Mouse (Mus musculus) stomach, postnatal 0 days (tissue): ENCODE data around the gene Coq8b. TPM values are rescaled to one million over a fixed set of nuclear protein-coding genes. Genes with fewer than 3 reads are reported as not detected.

ENCODE experiments used
- ATAC-seq: fragments of 200-750 bp; cut with Nextera tagmentation; 2 replicates; pipeline ENCODE4 v1.8.0; 2017; ENCODE audit not compliant: low FRiP score, low TSS enrichment
- DNase-seq: peaks from one replicate; pipeline ENCODE4 v3.0.0-alpha.2; 2016; ENCODE audit warnings: low spot score
- H3K27ac ChIP-seq: fragments of 300-500 bp; sonication (generic); replicated peaks from 2 replicates; pipeline ENCODE4 v1.5.1; 2014; ENCODE audit warnings: mild to moderate bottlenecking, control low read depth
- H3K27me3 ChIP-seq: fragments of 300-500 bp; sonication (generic); 2 replicates; pipeline ENCODE4 v1.6.1; 2014; ENCODE audit warnings: low read length; ENCODE audit not compliant: control insufficient read depth, insufficient read depth
- H3K36me3 ChIP-seq: fragments of 300-500 bp; sonication (generic); 2 replicates; pipeline ENCODE4 v1.6.1; 2014; ENCODE audit warnings: low read length, mixed read lengths; ENCODE audit not compliant: control insufficient read depth, insufficient read depth
- H3K4me1 ChIP-seq: fragments of 300-500 bp; sonication (generic); replicated peaks from 2 replicates; pipeline ENCODE4 v1.6.1; 2014; ENCODE audit warnings: antibody characterized with exemption; ENCODE audit not compliant: control insufficient read depth, insufficient read depth
- H3K4me2 ChIP-seq: fragments of 300-500 bp; sonication (generic); replicated peaks from 2 replicates; pipeline ENCODE4 v1.6.1; 2014; ENCODE audit warnings: low read depth, mild to moderate bottlenecking, control low read depth, moderate library complexity
- H3K4me3 ChIP-seq: fragments of 300-500 bp; sonication (generic); 2 replicates; pipeline ENCODE4 v1.5.1; 2014; ENCODE audit warnings: low read depth, low read length, control low read depth
- H3K9ac ChIP-seq: fragments of 300-500 bp; sonication (generic); 2 replicates; pipeline ENCODE4 v1.6.1; 2014; ENCODE audit warnings: mild to moderate bottlenecking, low read length, control low read depth, mixed read lengths
- H3K9me3 ChIP-seq: fragments of 300-500 bp; sonication (generic); 2 replicates; pipeline ENCODE4 v1.6.1; 2016; ENCODE audit warnings: low read length; ENCODE audit not compliant: control insufficient read depth
- CTCF ChIP-seq: IDR thresholded peaks from 2 replicates; pipeline ENCODE4 v1.5.1; 2016; ENCODE audit warnings: antibody characterized with exemption, low read depth, mild to moderate bottlenecking, moderate library complexity
- EP300 ChIP-seq: optimal IDR thresholded peaks from 2 replicates; pipeline ENCODE3; 2016; ENCODE audit warnings: antibody characterized with exemption
- WGBS: fragments of 180-500 bp; shearing (Covaris S2); extraction: QIAGEN DNeasy Blood & Tissue Kit; methylation state at CpG from one replicate; pipeline ENCODE4 v1.1.7; 2014; 5-methylcytosine and 5-hydroxymethylcytosine counted together
- polyA plus RNA-seq: library from polyadenylated mRNA; unstranded; fragments of >200 nt; fragmentation: Nextera tagmentation; extraction: Ambion mirVana; gene quantifications from 2 replicates; pipeline ENCODE4 v1.2.1, GENCODE M21; 2015

Gene Coq8b
- polyA plus RNA-seq, 1 experiment from 2014 or later, result 25.0 TPM

GRCm38 (mm10) chr7:27231693-27232331, 1.0 kb upstream of the Coq8b start:
- peak overlapping the region; percentile 84 for H3K27ac ChIP-seq

GRCm38 (mm10) chr7:27233300-27233699, 477 bp downstream of the Coq8b start:
- no peaks in the 10 kb centered on the region for H3K9me3 ChIP-seq
- peaks cover 3% of the 10 kb centered on the region; the same call in 1 of the 2 replicates for H3K4me1 ChIP-seq
- peak overlapping the region; percentile 60 for H3K4me3 ChIP-seq
- no peaks in the 10 kb centered on the region for H3K36me3 ChIP-seq
- 1% methylated on average over 6 of the region's 6 CpGs for WGBS
- H3K4me2 ChIP-seq, result peak overlapping the region; percentile 64
- H3K27ac ChIP-seq, result peak overlapping the region; percentile 63; the same call in 1 of the 2 replicates
- ATAC-seq (no peak), DNase-seq (no peak)
- no peak for TF ChIP-seq EP300
- no peak for TF ChIP-seq CTCF
- no peaks in the 10 kb centered on the region for H3K27me3 ChIP-seq
- H3K9ac ChIP-seq, result peak overlapping the region; percentile 67

More at GRCm38 (mm10) chr7:27231693-27232331, 1.0 kb upstream of the Coq8b start:
- Histone ChIP-seq H3K4me3 (no peak overlapping the region), H3K9ac (no peak overlapping the region), H3K9me3 (no peaks in the 10 kb centered on the region), H3K4me2 (no peak overlapping the region), H3K36me3 (no peaks in the 10 kb centered on the region), H3K27me3 (no peaks in the 10 kb centered on the region), H3K4me1 (peaks cover 6% of the 10 kb centered on the region)
- 39% methylated on average over 7 of the region's 7 CpGs for WGBS
- ATAC-seq (peak; percentile 13), DNase-seq (peak; percentile 62)
- TF ChIP-seq CTCF (no peak), EP300 (no peak)

- Histone ChIP-seq H3K27me3 (no peaks in the 10 kb centered on the region), H3K9me3 (no peaks in the 10 kb centered on the region), H3K4me1 (peaks cover 3% of the 10 kb centered on the region; the same call in 1 of the 2 replicates), H3K36me3 (peaks cover 9% of the 10 kb centered on the region; the same call in 1 of the 2 replicates), H3K4me2 (no peak overlapping the region), H3K4me3 (no peak overlapping the region), H3K27ac (no peak overlapping the region), H3K9ac (no peak overlapping the region)
- DNase-seq (no peak), ATAC-seq (no peak)
- 79% methylated on average over 2 of the region's 2 CpGs for WGBS
- TF ChIP-seq CTCF (no peak), EP300 (no peak)
These were observed 2.9 kb downstream of the Coq8b start for GRCm38 (mm10) chr7:27235726-27236125.

GRCm38 (mm10) chr7:27237527-27237926, 4.7 kb downstream of the Coq8b start:
- Histone ChIP-seq H3K4me1 (peaks cover 3% of the 10 kb centered on the region; the same call in 1 of the 2 replicates), H3K4me3 (no peak overlapping the region), H3K9ac (no peak overlapping the region), H3K27ac (no peak overlapping the region), H3K4me2 (no peak overlapping the region), H3K27me3 (no peaks in the 10 kb centered on the region), H3K36me3 (peaks cover 13% of the 10 kb centered on the region; the same call in 1 of the 2 replicates), H3K9me3 (no peaks in the 10 kb centered on the region)
- ATAC-seq (no peak), DNase-seq (no peak)
- peak; percentile 64 for TF ChIP-seq CTCF
- TF ChIP-seq EP300, result no peak
- WGBS, result 81% methylated on average over 2 of the region's 2 CpGs

GRCm38 (mm10) chr7:27238568-27238967, 5.7 kb downstream of the Coq8b start:
- no peak for ATAC-seq
- Histone ChIP-seq H3K9ac (no peak overlapping the region), H3K9me3 (no peaks in the 10 kb centered on the region), H3K4me2 (no peak overlapping the region), H3K4me1 (peaks cover 2% of the 10 kb centered on the region; the same call in 1 of the 2 replicates), H3K27me3 (no peaks in the 10 kb centered on the region), H3K27ac (no peak overlapping the region), H3K36me3 (peaks cover 13% of the 10 kb centered on the region; the same call in 1 of the 2 replicates), H3K4me3 (no peak overlapping the region)
- DNase-seq, result no peak
- TF ChIP-seq EP300, result no peak
- TF ChIP-seq CTCF, result no peak
- 87% methylated on average over 5 of the region's 5 CpGs for WGBS

- DNase-seq, result no peak
- H3K36me3 ChIP-seq, result peaks cover 17% of the 10 kb centered on the region; the same call in 1 of the 2 replicates
- no peak overlapping the region for H3K4me2 ChIP-seq
- 47% methylated on average over 8 of the region's 8 CpGs for WGBS
- no peak overlapping the region for H3K27ac ChIP-seq
- no peaks in the 10 kb centered on the region for H3K4me1 ChIP-seq
- no peak overlapping the region for H3K9ac ChIP-seq
- no peaks in the 10 kb centered on the region for H3K27me3 ChIP-seq
- no peak overlapping the region for H3K4me3 ChIP-seq
- TF ChIP-seq EP300 (no peak), CTCF (no peak)
- no peaks in the 10 kb centered on the region for H3K9me3 ChIP-seq
- no peak for ATAC-seq
These were observed 10.4 kb downstream of the Coq8b start for GRCm38 (mm10) chr7:27243211-27243610.
